Mouse (Mus musculus) neutrophil, adult 5-6 weeks (primary cell): ENCODE measurements at regions not wholly inside any gene's neighbourhood (a gene's known extent, or its start where the extent isn't known, plus 50 kb on each side); places are given as distances from the start of the nearest gene placed in this dataset.

Experiments
- ATAC-seq: fragments of 151-379, 151-347 bp; 2 replicates; pipeline ENCODE4 v1.8.0; 2017; ENCODE audit warnings: mild to moderate bottlenecking, moderate TSS enrichment; ENCODE audit not compliant: insufficient number of reproducible peaks, poor library complexity, low FRiP score, severe bottlenecking; ENCODE audit errors: extremely low read depth

- no peak for ATAC-seq
Measured at GRCm38 (mm10) chr10:83884553-83884952, 161.9 kb downstream of the 1500009L16Rik start.

- no peak for ATAC-seq
Measured at GRCm38 (mm10) chr10:83888587-83888986, 165.9 kb downstream of the 1500009L16Rik start.

- ATAC-seq: no peak
Measured at GRCm38 (mm10) chr10:83895741-83896150, 173.1 kb downstream of the 1500009L16Rik start.

DNA sequence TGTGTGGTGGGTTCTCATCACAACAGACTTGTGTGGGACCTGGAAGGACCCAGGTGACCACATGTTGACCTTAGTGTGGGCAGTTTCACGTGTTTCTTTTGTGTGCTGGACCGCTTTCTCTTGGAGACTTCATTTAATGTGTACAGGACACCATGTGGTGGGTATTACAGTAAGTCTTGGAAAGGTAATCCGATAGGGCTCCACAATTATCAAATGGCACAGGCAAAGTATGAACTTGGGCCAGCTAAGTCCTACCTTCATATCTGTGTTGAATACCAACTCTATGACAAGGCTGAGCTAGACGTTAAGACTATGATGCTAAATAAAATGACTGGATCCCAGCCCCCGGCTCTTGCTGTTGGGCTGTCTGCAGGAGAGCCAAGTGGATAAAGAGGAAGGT, 173.5 kb downstream of the 1500009L16Rik start:
- no peak for ATAC-seq

DNA sequence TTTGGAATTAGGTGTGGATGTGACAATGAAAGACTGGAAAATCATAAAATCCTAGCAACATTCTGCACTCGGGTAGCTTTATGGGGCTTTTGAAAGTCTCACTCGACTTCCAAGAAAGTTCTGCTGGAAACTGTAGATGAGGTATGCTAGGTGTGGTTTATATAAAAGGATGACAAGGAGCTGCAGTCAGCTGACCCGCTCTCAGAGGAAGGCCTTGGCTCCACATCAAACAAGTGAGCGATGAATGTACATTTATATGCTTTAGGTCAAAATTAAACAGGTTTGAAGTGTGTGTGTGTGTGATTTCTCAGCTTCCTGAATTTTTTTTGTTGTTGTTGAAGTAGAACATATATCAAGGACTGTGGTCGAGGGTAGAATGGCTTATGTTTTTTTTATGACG, 174.9 kb downstream of the 1500009L16Rik start:
- no peak for ATAC-seq

DNA sequence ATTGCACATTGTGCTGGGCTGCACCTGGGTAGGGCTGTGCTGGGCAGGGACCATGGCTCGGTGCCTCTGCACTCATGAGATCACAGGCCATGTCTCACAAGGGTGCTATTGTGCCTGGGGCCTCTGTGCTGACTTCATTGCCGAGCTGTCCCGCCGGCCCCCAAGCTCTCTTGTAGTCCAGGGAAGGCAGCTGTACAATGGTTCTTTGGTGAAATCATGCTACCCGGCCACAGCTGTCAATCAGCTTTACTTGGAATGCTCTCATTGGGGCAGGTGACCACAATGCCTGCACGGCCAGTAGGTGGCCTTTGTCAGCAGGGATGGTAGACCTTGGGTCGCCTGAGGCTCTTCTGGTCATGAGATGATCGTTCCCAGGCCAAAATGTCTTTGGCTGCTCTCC, 184.1 kb downstream of the 1500009L16Rik start:
- ATAC-seq: no peak

GRCm38 (mm10) chr10:83910649-83911370, 188.1 kb downstream of the 1500009L16Rik start:
- peak; percentile 20; the same call in 1 of the 2 replicates for ATAC-seq

- ATAC-seq: peak; percentile 56; the same call in 1 of the 2 replicates
Measured at GRCm38 (mm10) chr10:83914401-83915132, 191.9 kb downstream of the 1500009L16Rik start.

GRCm38 (mm10) chr10:83915133-83915730, 192.6 kb downstream of the 1500009L16Rik start:
- ATAC-seq: no peak

- no peak for ATAC-seq
Measured at GRCm38 (mm10) chr10:83926990-83927389, 204.3 kb downstream of the 1500009L16Rik start.

DNA sequence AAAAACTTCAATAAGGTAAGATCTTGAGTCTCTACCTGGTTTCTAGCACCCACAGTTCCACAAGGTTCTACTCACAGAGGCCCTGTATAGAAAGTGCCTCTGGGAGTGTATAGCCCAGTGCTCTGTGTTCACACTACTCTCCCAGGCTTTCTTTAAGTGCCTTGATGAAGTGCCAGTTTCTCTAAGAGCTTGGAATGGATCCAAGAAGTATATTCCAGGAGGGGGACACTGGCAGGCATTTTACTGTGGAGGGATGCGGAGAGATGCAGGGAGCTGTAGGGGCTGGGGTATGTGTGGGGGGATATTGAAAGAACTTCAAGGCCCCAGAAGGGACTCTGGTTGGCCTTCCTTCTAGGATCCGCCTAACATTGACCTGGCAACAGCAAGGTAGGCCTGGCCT, 204.9 kb downstream of the 1500009L16Rik start:
- ATAC-seq: no peak

- no peak for ATAC-seq
Measured at GRCm38 (mm10) chr10:83931758-83932157, 209.1 kb downstream of the 1500009L16Rik start.

DNA sequence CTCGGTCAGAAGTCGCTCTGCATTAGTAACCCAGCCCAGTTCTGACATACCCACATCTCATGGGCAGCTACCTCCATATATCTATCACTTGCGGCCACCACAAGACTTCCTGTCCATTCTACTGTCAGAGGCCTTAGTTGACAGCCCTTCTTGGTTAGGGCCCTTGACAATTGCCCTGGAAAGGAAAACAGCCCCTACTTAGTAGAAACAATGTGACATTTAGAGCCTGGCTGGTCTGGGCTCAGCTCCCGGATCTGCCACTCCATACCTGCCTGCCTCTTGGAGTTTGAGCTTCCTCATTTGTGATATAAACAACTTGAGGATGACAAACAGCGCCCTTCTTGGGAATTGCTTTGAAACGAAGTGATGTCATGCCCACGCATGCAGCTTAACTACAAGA, 210.5 kb downstream of the 1500009L16Rik start:
- no peak for ATAC-seq

DNA sequence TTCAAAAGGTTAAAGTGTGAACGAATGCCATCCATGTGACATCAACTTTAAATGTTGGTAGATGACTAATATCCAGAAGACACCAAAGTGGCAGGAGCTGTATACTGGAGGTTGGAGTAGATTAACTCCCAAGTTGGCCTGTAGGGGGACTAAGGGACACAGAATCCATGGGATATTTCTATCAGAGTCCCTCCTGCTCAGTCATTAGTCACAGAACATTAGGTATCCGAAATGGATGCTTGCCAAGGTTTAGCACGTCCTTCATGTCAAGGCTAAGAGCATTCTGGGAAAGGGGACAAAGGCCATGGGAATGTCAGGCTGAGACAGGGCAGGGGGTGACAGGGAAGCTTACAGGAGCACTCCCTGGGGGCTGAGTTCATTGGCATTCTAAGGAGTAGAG, 211.8 kb downstream of the 1500009L16Rik start:
- ATAC-seq: no peak

DNA sequence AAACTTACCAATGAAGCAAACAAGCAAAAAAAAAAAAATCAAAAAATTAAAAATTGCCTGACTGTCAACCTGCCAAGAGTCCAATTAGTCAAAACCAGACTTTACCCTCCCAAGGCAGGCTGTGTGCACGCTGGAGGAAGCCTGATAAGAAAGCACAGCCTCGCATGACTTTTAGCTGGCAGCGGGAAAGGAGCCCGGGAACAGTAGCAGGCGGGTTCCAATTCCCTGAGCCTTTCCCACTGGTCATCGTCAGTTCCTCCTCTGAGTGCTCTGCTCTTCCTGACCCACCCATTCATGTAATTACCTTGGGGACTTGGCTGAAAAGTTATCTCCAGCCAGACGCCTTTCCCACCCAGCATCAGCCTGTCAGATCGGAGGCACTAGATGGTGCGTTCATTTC, 214.5 kb downstream of the 1500009L16Rik start:
- no peak for ATAC-seq

- no peak for ATAC-seq
Measured at GRCm38 (mm10) chr10:83942101-83942500, 219.4 kb downstream of the 1500009L16Rik start.

- no peak for ATAC-seq
Measured at GRCm38 (mm10) chr10:83944158-83944557, 221.5 kb downstream of the 1500009L16Rik start.

DNA sequence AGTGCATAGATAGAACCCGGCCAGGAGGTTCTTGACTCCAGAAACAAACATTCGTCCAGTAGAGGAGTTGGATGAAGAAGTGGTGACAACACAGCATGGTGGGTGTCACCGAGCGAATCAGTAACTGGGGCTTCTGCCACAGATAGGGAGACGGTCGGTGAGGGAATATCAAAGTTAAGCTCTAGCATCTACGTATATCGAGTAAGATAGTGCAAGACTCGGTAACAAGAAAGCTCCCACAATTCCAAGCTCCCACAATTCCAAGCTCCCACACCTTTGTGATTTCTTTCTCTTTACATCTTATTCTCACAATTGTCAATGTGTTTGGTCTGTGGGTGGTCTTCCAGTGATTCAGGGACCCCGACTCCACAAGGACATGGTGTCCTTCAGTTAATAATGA, 222.2 kb downstream of the 1500009L16Rik start:
- no peak for ATAC-seq

GRCm38 (mm10) chr10:83945503-83945902, 222.8 kb downstream of the 1500009L16Rik start:
- ATAC-seq: no peak
